Mouse (Mus musculus) fat pad, adult 2 months (tissue): ENCODE measurements around the gene Tnfrsf1b.

Source experiments
- DNase-seq: peaks from one replicate; pipeline ENCODE4 v3.0.0-alpha.2; 2011; ENCODE audit warnings: low read depth, low spot score; ENCODE audit errors: extremely low read depth

The Tnfrsf1b gene

GRCm38 (mm10) chr4:145257751-145258434 lies 11.2 kb upstream of the Tnfrsf1b start:
- no peak for DNase-seq

- no peak for DNase-seq
Measured at GRCm38 (mm10) chr4:145256144-145256543, 9.5 kb upstream of the Tnfrsf1b start.

GRCm38 (mm10) chr4:145254418-145254817 lies 7.7 kb upstream of the Tnfrsf1b start:
- no peak for DNase-seq

- DNase-seq, result no peak
Measured at GRCm38 (mm10) chr4:145252611-145253010, 5.9 kb upstream of the Tnfrsf1b start.

GRCm38 (mm10) chr4:145251546-145251945 lies 4.9 kb upstream of the Tnfrsf1b start:
- no peak for DNase-seq

GRCm38 (mm10) chr4:145250002-145250401 lies 3.3 kb upstream of the Tnfrsf1b start:
- no peak for DNase-seq

GRCm38 (mm10) chr4:145247556-145247955 lies 886 bp upstream of the Tnfrsf1b start:
- no peak for DNase-seq

GRCm38 (mm10) chr4:145245581-145245980 lies 1.1 kb downstream of the Tnfrsf1b start:
- no peak for DNase-seq

GRCm38 (mm10) chr4:145244676-145245075 lies 2.0 kb downstream of the Tnfrsf1b start:
- DNase-seq, result no peak

GRCm38 (mm10) chr4:145242719-145243350 lies 3.8 kb downstream of the Tnfrsf1b start:
- no peak for DNase-seq

- no peak for DNase-seq
Measured at GRCm38 (mm10) chr4:145240723-145241231, 5.9 kb downstream of the Tnfrsf1b start.

- DNase-seq, result no peak
Measured at GRCm38 (mm10) chr4:145239049-145239830, 7.4 kb downstream of the Tnfrsf1b start.

GRCm38 (mm10) chr4:145236027-145236426 lies 10.6 kb downstream of the Tnfrsf1b start:
- no peak for DNase-seq

GRCm38 (mm10) chr4:145233487-145234228 lies 13.0 kb downstream of the Tnfrsf1b start:
- no peak for DNase-seq

- no peak for DNase-seq
Measured at GRCm38 (mm10) chr4:145231732-145232131, 14.9 kb downstream of the Tnfrsf1b start.

- no peak for DNase-seq
Measured at GRCm38 (mm10) chr4:145230647-145231046, 16.0 kb downstream of the Tnfrsf1b start.

- no peak for DNase-seq
Measured at GRCm38 (mm10) chr4:145229524-145230163, 17.0 kb downstream of the Tnfrsf1b start.

GRCm38 (mm10) chr4:145229051-145229450 lies 17.6 kb downstream of the Tnfrsf1b start:
- DNase-seq, result no peak

- no peak for DNase-seq
Measured at GRCm38 (mm10) chr4:145224613-145225012, 22.1 kb downstream of the Tnfrsf1b start.

- DNase-seq, result no peak
Measured at GRCm38 (mm10) chr4:145222064-145222463, 24.6 kb downstream of the Tnfrsf1b start.
